Mouse (Mus musculus) forebrain, embryonic 15.5 days (tissue): ENCODE data around the gene Fgfr2. TPM values are rescaled to one million over a fixed set of nuclear protein-coding genes. Genes with fewer than 3 reads are reported as not detected.
A peak's percentile ranks its signal among the peaks of the same experiment; 100 is the strongest.

ENCODE experiments used
- ATAC-seq: fragments of 200-750 bp; cut with Nextera tagmentation; replicated peaks from 2 replicates; pipeline ENCODE4 v1.8.0; 2017; ENCODE audit warnings: mild to moderate bottlenecking, moderate TSS enrichment, moderate library complexity
- H3K27ac ChIP-seq: fragments of 300-500 bp; sonication (generic); replicated peaks from 2 replicates; pipeline ENCODE4 v1.5.1; 2015; ENCODE audit warnings: mild to moderate bottlenecking, inconsistent platforms
- H3K27me3 ChIP-seq: fragments of 300-500 bp; sonication (generic); 2 replicates; pipeline ENCODE4 v1.6.1; 2015; ENCODE audit warnings: inconsistent platforms
- H3K36me3 ChIP-seq: fragments of 300-500 bp; sonication (generic); 2 replicates; pipeline ENCODE4 v1.6.1; 2015; ENCODE audit warnings: mild to moderate bottlenecking, inconsistent platforms
- H3K4me1 ChIP-seq: fragments of 300-500 bp; sonication (generic); 2 replicates; pipeline ENCODE4 v1.6.1; 2015; ENCODE audit warnings: inconsistent platforms
- H3K4me2 ChIP-seq: fragments of 300-500 bp; sonication (generic); replicated peaks from 2 replicates; pipeline ENCODE4 v1.6.1; 2015; ENCODE audit warnings: mild to moderate bottlenecking, inconsistent platforms
- H3K4me3 ChIP-seq: fragments of 300-500 bp; sonication (generic); 2 replicates; pipeline ENCODE4 v1.5.1; 2015; ENCODE audit warnings: mild to moderate bottlenecking, inconsistent platforms
- H3K9ac ChIP-seq: fragments of 300-500 bp; sonication (generic); replicated peaks from 2 replicates; pipeline ENCODE4 v1.6.1; 2015; ENCODE audit warnings: mild to moderate bottlenecking, inconsistent platforms
- H3K9me3 ChIP-seq: fragments of 300-500 bp; sonication (generic); 2 replicates; pipeline ENCODE4 v1.6.1; 2016; ENCODE audit warnings: inconsistent platforms
- WGBS: fragments of 180-500 bp; shearing (Covaris S2); methylation state at CpG from one replicate; pipeline ENCODE4 v1.1.7; 2015; ENCODE audit warnings: mixed read lengths; 5-methylcytosine and 5-hydroxymethylcytosine counted together
- polyA plus RNA-seq: library from polyadenylated mRNA; unstranded; fragments of >200 nt; fragmentation: Nextera tagmentation; extraction: Ambion mirVana; gene quantifications from 2 replicates; pipeline ENCODE4 v1.2.1, GENCODE M21; 2015

Fgfr2 gene
- polyA plus RNA-seq, 1 experiment from 2014 or later = 48.1 TPM

GRCm38 (mm10) chr7:130225227-130225626, 2897.9 kb downstream of the Fgfr2 start:
- 88% methylated on average over 3 of the region's 3 CpGs for WGBS
- H3K36me3 ChIP-seq = no peaks in the 10 kb centered on the region
- ATAC-seq = no peak

GRCm38 (mm10) chr7:130222633-130223354, 2900.4 kb downstream of the Fgfr2 start:
- H3K9me3 ChIP-seq = no peaks in the 10 kb centered on the region
- H3K9ac ChIP-seq = no peak overlapping the region
- ATAC-seq = no peak
- H3K36me3 ChIP-seq = no peaks in the 10 kb centered on the region
- H3K4me2 ChIP-seq = no peak overlapping the region
- WGBS = 79% methylated on average over 8 of the region's 8 CpGs
- H3K27me3 ChIP-seq = no peaks in the 10 kb centered on the region
- H3K4me3 ChIP-seq = no peak overlapping the region
- H3K27ac ChIP-seq = no peak overlapping the region
- H3K4me1 ChIP-seq = peaks cover 40% of the 10 kb centered on the region

More at GRCm38 (mm10) chr7:130225227-130225626, 2897.9 kb downstream of the Fgfr2 start:
- no peak overlapping the region for H3K9ac ChIP-seq
- no peak overlapping the region for H3K27ac ChIP-seq
- H3K4me2 ChIP-seq = no peak overlapping the region
- no peaks in the 10 kb centered on the region for H3K9me3 ChIP-seq
- no peaks in the 10 kb centered on the region for H3K27me3 ChIP-seq
- no peak overlapping the region for H3K4me3 ChIP-seq
- H3K4me1 ChIP-seq = peaks cover 35% of the 10 kb centered on the region

GRCm38 (mm10) chr7:130221661-130222387, 2901.3 kb downstream of the Fgfr2 start:
- Histone ChIP-seq H3K27me3 (no peaks in the 10 kb centered on the region), H3K27ac (peak overlapping the region; percentile 39), H3K4me2 (peak overlapping the region; percentile 11; the same call in 1 of the 2 replicates), H3K4me3 (no peak overlapping the region), H3K4me1 (peaks cover 38% of the 10 kb centered on the region), H3K9me3 (no peaks in the 10 kb centered on the region), H3K36me3 (no peaks in the 10 kb centered on the region), H3K9ac (no peak overlapping the region)
- no peak for ATAC-seq
- WGBS = 32% methylated on average over 17 of the region's 17 CpGs

GRCm38 (mm10) chr7:130220627-130221026, 2902.5 kb downstream of the Fgfr2 start:
- Histone ChIP-seq H3K4me1 (peaks cover 41% of the 10 kb centered on the region), H3K36me3 (no peaks in the 10 kb centered on the region), H3K27me3 (no peaks in the 10 kb centered on the region), H3K9me3 (no peaks in the 10 kb centered on the region), H3K9ac (no peak overlapping the region), H3K27ac (peak overlapping the region; percentile 39), H3K4me3 (no peak overlapping the region), H3K4me2 (no peak overlapping the region)
- WGBS = 39% methylated on average over 4 of the region's 4 CpGs
- ATAC-seq = peak; percentile 52

- WGBS = 91% methylated on average over 4 of the region's 4 CpGs
- no peak for ATAC-seq
- Histone ChIP-seq H3K4me3 (no peak overlapping the region), H3K4me2 (no peak overlapping the region), H3K9ac (no peak overlapping the region), H3K27ac (no peak overlapping the region), H3K9me3 (no peaks in the 10 kb centered on the region), H3K36me3 (no peaks in the 10 kb centered on the region), H3K27me3 (no peaks in the 10 kb centered on the region), H3K4me1 (peaks cover 48% of the 10 kb centered on the region)
These were observed 2903.3 kb downstream of the Fgfr2 start for GRCm38 (mm10) chr7:130219844-130220243.

- Histone ChIP-seq H3K9ac (no peak overlapping the region), H3K4me2 (no peak overlapping the region), H3K27ac (peak overlapping the region; percentile 85), H3K27me3 (no peaks in the 10 kb centered on the region), H3K9me3 (no peaks in the 10 kb centered on the region), H3K4me1 (peaks cover 54% of the 10 kb centered on the region), H3K4me3 (no peak overlapping the region), H3K36me3 (no peaks in the 10 kb centered on the region)
- WGBS = 7% methylated on average over 4 of the region's 4 CpGs
- no peak for ATAC-seq
These were observed 2906.9 kb downstream of the Fgfr2 start for GRCm38 (mm10) chr7:130216272-130216671.

GRCm38 (mm10) chr7:130215348-130216252, 2907.6 kb downstream of the Fgfr2 start:
- Histone ChIP-seq H3K36me3 (no peaks in the 10 kb centered on the region), H3K9ac (no peak overlapping the region), H3K4me2 (peak overlapping the region; percentile 24), H3K4me3 (no peak overlapping the region), H3K9me3 (no peaks in the 10 kb centered on the region), H3K4me1 (peaks cover 50% of the 10 kb centered on the region), H3K27me3 (no peaks in the 10 kb centered on the region), H3K27ac (peak overlapping the region; percentile 85)
- 3% methylated on average over 21 of the region's 21 CpGs for WGBS
- peak; percentile 94 for ATAC-seq

GRCm38 (mm10) chr7:130213156-130213555, 2910.0 kb downstream of the Fgfr2 start:
- no peak for ATAC-seq
- Histone ChIP-seq H3K9me3 (no peaks in the 10 kb centered on the region), H3K9ac (no peak overlapping the region), H3K4me2 (no peak overlapping the region), H3K27me3 (no peaks in the 10 kb centered on the region), H3K4me3 (no peak overlapping the region), H3K27ac (no peak overlapping the region), H3K36me3 (no peaks in the 10 kb centered on the region), H3K4me1 (peaks cover 41% of the 10 kb centered on the region)
- WGBS = 83% methylated on average over 5 of the region's 5 CpGs

GRCm38 (mm10) chr7:130211411-130211810, 2911.7 kb downstream of the Fgfr2 start:
- H3K27me3 ChIP-seq = no peaks in the 10 kb centered on the region
- WGBS = 70% methylated on average over 5 of the region's 5 CpGs
- H3K4me3 ChIP-seq = no peak overlapping the region
- no peak overlapping the region for H3K4me2 ChIP-seq
- no peaks in the 10 kb centered on the region for H3K36me3 ChIP-seq
- ATAC-seq = no peak
- H3K9me3 ChIP-seq = no peaks in the 10 kb centered on the region
- no peak overlapping the region for H3K9ac ChIP-seq
- peaks cover 53% of the 10 kb centered on the region for H3K4me1 ChIP-seq
- H3K27ac ChIP-seq = no peak overlapping the region

GRCm38 (mm10) chr7:130208601-130209000, 2914.5 kb downstream of the Fgfr2 start:
- no peak overlapping the region for H3K27ac ChIP-seq
- H3K4me2 ChIP-seq = no peak overlapping the region
- no peak for ATAC-seq
- H3K27me3 ChIP-seq = no peaks in the 10 kb centered on the region
- H3K9ac ChIP-seq = no peak overlapping the region
- H3K4me3 ChIP-seq = no peak overlapping the region
- H3K4me1 ChIP-seq = peaks cover 35% of the 10 kb centered on the region
- 22% methylated on average over 4 of the region's 4 CpGs for WGBS
- no peaks in the 10 kb centered on the region for H3K36me3 ChIP-seq
- H3K9me3 ChIP-seq = no peaks in the 10 kb centered on the region

GRCm38 (mm10) chr7:130206181-130206582, 2917.0 kb downstream of the Fgfr2 start:
- H3K9ac ChIP-seq = no peak overlapping the region
- ATAC-seq = 0 out of 2 replicates have a peak, but pooled peaks have one; percentile 57
- WGBS = 4% methylated on average over 6 of the region's 6 CpGs
- no peaks in the 10 kb centered on the region for H3K36me3 ChIP-seq
- H3K9me3 ChIP-seq = no peaks in the 10 kb centered on the region
- peaks cover 23% of the 10 kb centered on the region for H3K4me1 ChIP-seq
- H3K27ac ChIP-seq = peak overlapping the region; percentile 35; the same call in 1 of the 2 replicates
- H3K4me3 ChIP-seq = no peak overlapping the region
- H3K27me3 ChIP-seq = no peaks in the 10 kb centered on the region
- no peak overlapping the region for H3K4me2 ChIP-seq

GRCm38 (mm10) chr7:130205140-130205539, 2918.0 kb downstream of the Fgfr2 start:
- no peak overlapping the region for H3K27ac ChIP-seq
- H3K4me1 ChIP-seq = peaks cover 22% of the 10 kb centered on the region
- H3K9ac ChIP-seq = no peak overlapping the region
- H3K4me2 ChIP-seq = no peak overlapping the region
- H3K9me3 ChIP-seq = no peaks in the 10 kb centered on the region
- ATAC-seq = no peak
- no peaks in the 10 kb centered on the region for H3K36me3 ChIP-seq
- 79% methylated on average over 7 of the region's 7 CpGs for WGBS
- no peaks in the 10 kb centered on the region for H3K27me3 ChIP-seq
- H3K4me3 ChIP-seq = no peak overlapping the region
